Mouse (Mus musculus) liver, postnatal 0 days (tissue): Measurements from ENCODE around the gene Emc10.

Source experiments
- CTCF ChIP-seq: sonication (generic); IDR thresholded peaks from 2 replicates; pipeline ENCODE4 v1.5.1; 2016; ENCODE audit warnings: antibody characterized with exemption, low read depth
- EP300 ChIP-seq: IDR thresholded peaks from 2 replicates; pipeline ENCODE4 v1.6.1; 2016; ENCODE audit warnings: antibody characterized with exemption, low read depth, mild to moderate bottlenecking

DNA sequence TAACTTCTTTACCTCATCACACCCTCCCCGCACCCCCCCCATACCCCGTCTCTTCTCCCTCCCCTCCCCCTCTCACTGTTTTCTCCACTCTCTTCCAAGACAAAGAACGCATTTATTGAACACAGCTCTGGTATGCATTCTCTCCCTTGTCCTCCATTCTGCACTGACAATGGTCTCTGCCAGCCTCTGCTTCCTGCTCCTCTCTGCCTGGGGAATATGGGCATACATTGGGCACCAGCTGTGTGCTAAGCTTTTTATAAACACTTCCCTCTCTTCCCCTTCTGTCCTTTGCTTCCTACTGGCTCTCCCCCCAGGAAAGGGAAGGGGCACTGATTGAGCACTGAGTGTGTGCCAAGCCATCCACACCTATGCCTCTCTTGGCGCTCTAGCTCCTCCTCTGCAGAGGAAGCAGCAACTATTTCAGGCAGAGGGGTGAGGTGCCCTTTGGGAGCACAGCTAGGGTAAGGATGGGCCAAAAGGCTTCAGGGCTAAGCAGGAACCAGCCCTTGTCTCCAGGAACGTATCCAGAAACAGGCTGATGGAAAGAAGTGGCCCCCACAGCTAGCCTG, 21.2 kb downstream of the Emc10 start:
- TF ChIP-seq CTCF (no peak), EP300 (no peak)
